Mouse (Mus musculus) megakaryocyte, embryonic 14.5 days (primary cell): ENCODE results near the gene Ptp4a2.

Experiments used
- FLI1 ChIP-seq: IDR thresholded peaks from 2 replicates; pipeline ENCODE4 v1.6.1; 2012; ENCODE audit warnings: low read length, inconsistent platforms, mixed read lengths
- GATA1 ChIP-seq: IDR thresholded peaks from 3 replicates; pipeline ENCODE4 v1.6.1; 2012; ENCODE audit warnings: mixed read lengths, low read length, inconsistent platforms, borderline replicate concordance

DNA sequence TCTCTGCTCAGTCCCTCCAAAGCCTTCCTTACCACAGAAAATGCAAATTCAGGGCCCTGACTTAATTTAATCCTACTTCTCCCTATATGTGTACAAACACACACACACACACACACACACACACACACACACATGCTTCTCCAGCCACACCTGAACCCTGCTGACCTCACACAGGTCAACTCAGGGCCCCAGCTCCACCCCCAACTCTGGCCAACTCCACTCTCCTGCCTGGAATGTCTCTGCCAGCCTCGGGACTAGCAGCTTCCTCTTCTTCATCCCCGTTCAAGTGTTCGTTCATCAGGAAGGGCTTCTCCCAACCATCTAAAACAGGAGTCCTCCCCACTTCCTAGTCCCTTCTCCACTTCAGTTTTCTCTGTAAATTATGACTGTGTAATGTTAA, 70.6 kb downstream of the Ptp4a2 start:
- TF ChIP-seq GATA1 (no peak), FLI1 (no peak)
